Mouse (Mus musculus) stomach, adult 2 months (tissue): Measurements from ENCODE around the gene Brs3. TPM values are rescaled to one million over a fixed set of nuclear protein-coding genes. Genes with fewer than 3 reads are reported as not detected.

Source experiments
- polyA plus RNA-seq: library from polyadenylated mRNA; depleted of rRNA; stranded (reverse); fragments of >200 nt; gene quantifications from 2 replicates; pipeline ENCODE4 v1.2.3, GENCODE M21; 2012; rRNA removed

Gene Brs3
- polyA plus RNA-seq, result not detected in 2 replicates

DNA sequence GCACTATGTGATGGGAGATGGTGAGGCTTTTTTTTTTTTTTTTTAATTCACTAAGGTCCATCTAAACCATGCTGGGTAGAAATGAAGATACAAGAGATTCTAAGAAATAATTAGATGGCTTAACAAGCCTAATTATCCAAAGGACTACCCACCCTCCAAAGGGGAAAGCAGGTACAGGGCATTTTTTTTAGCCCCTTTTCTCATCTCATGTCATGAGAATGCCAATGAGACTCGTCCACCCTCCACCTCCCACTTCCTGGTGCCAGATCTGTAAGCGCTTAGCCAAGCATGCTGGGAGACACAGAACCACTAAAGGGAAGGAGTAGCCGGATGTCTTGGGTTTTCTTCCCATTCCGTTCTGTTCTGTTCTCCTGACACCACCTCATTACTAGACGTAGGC, at the start of gene Brs3:
Brs3 (plus strand) TSS at position 301 of the 400 bp plus-strand sequence.

DNA sequence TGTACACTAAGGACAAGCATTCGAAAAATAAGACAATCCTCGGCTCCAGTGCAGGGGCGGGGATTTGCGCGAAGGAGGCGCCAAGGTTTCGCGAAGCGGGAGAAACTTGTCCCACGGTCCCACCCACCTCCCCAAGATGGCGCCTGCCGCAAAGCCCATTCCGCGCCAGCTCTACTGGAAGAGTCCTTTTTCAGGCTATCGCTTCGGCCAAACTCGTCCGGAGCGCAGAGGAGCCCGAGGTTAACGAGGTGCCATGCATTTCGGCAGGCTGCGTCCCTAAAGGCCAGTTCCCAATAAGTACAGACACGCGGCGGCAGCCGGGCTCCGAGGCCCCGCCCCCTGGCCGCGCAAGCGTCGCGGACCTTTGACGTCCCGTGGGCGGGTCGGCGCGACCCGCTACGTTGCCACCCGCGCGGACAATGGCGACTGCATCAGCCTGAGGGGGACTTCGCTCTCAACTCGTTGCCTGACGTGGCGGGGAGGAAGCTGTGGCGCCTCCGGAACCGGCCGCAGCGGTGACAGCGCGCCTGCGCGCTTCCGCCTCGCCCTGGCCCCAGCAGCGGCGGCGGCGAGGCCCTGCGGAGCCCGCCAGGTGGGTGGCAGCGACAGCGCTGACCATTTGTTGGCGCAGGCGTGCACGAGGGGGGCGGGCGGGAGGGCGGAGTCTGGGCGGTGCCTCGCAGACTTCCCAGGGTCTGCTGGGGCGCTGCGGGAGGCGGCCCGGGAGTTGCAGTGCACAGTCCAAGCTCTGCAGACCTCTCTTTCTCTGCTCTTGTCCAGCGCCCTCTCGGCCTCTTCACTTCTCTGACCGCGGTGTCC, 10.5 kb downstream of the Brs3 start, which contains the start of gene Htatsf1:
Htatsf1 (plus strand) TSS at position 410 of the 819 bp plus-strand sequence.

DNA sequence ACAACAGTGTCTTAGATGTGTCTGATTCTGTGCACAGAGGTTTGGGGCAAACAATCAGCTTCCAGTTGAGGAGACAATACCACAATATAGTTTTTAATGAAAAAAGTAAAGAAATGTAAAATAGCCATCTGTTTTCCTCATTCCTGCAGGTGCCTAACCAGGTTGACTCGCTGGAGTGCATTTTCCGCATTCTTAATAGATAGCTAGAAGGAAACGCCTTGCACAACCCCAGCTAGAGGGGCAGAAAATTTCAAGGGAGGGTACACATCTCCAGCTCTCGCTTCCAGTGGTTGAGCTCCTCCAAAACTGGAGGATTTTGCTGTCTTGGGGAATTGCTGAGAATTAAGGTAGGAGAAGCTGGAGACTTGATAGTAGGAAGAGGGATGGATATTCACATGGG, 44.9 kb downstream of the Brs3 start, which contains the start of gene Vgll1:
Vgll1 (plus strand) TSS at position 301 of the 400 bp plus-strand sequence.

Other genes starting within 250 kb of the Brs3 start
- gene Map7d3, start 220.7 kb upstream of the Brs3 start, polyA plus RNA-seq, result not detected in 2 replicates
- gene Adgrg4, start 172.9 kb upstream of the Brs3 start, polyA plus RNA-seq, result not detected in 2 replicates
- 8.5 and 12.8 TPM in 2 replicates for gene Htatsf1, start 10.5 kb downstream of the Brs3 start, polyA plus RNA-seq
- gene Vgll1, start 45.0 kb downstream of the Brs3 start, polyA plus RNA-seq, result not detected in 2 replicates
- gene Cd40lg, start 169.1 kb downstream of the Brs3 start, polyA plus RNA-seq, result not detected in 2 replicates